Mouse (Mus musculus) cerebellum, adult 2 months (tissue): ENCODE measurements around the gene Notch2.

Source experiments
- CTCF ChIP-seq: fragments of 200-500 bp; IDR thresholded peaks from 2 replicates; pipeline ENCODE4 v1.5.1; 2011; ENCODE audit warnings: low read depth, mild to moderate bottlenecking, control low read depth, low read length, moderate library complexity, borderline replicate concordance; ENCODE audit not compliant: insufficient read depth
- POLR2A ChIP-seq: fragments of 200-500 bp; IDR thresholded peaks from 2 replicates; pipeline ENCODE4 v1.6.1; 2011; ENCODE audit warnings: low read length, control low read depth, borderline replicate concordance; ENCODE audit not compliant: insufficient read depth

DNA sequence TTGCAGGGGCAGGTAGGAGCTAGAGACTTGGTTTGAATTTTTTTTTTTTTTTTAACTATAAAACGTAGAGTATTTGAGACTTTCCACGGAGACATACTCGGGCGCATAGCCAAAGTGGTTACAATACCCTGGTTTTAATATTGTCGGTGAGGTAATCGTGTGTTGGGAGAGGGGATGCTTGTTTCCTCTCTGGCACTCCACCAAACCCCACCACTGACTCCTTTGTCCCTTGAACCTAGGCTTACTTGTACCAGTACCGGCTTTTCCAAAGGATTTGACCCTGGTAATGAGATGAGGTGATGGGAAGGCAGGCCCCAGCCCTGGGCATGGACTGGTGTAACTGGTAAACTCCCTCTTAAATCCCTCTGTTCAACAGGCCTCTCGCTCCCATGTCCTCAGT lies 25.3 kb downstream of the Notch2 start:
- TF ChIP-seq CTCF, result no peak
- no peak for TF ChIP-seq POLR2A
